Mouse (Mus musculus): ENCODE results near the gene Ccdc8. TPM values are rescaled to one million over a fixed set of nuclear protein-coding genes. Genes with fewer than 3 reads are reported as not detected.

Gene Ccdc8
- total and polyA plus RNA-seq, 3 experiments, result 0.11 TPM; not detected in 2

DNA sequence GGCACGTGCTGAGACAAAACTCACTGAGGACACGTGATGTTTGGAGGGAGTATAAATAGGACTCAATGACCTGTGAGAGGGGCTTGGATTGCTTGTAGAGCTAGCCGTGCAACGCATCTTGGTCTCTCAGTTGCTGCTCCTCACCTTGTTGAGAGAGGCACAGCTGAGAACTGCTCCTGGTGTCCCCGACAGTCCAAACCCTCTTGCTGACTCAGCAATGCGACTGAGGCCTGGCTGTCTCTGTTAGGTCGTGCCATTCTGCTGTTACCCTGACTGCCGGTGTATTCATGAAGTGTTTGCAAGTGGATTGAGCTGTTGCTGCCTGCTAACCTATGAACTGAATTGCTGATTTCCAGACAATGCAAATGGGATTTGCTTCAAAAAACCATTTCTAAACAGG lies 16.2 kb upstream of the Ccdc8 start:
- Histone ChIP-seq H3K27me3 (ENCODE audit: control insufficient read depth in 1 of 2, insufficient read depth in 2 of 2, low read length in 2 of 2) (no peaks in the 10 kb centered on the region), H3K4me1 (ENCODE audit: control insufficient read depth in 1 of 2, insufficient read depth in 2 of 2, low read length in 2 of 2) (no peaks in the 10 kb centered on the region; a peak in 1 of 4 replicates), H3K9ac (ENCODE audit: control insufficient read depth, low read depth, low read length, poor library complexity, severe bottlenecking) (no peak overlapping the region), H3K9me3 (replicated peaks; ENCODE audit: insufficient read depth, low read length) (no peaks in the 10 kb centered on the region), H3K27ac (ENCODE audit: control insufficient read depth, low read depth, low read length) (no peak overlapping the region), H3K4me3 (ENCODE audit: control insufficient read depth in 1 of 2, insufficient read depth in 1 of 2, low read depth in 2 of 2, low read length in 2 of 2) (no peak overlapping the region), H3K79me2 (ENCODE audit: control insufficient read depth, insufficient read depth, low read length, poor library complexity) (no peaks in the 10 kb centered on the region), H3K36me3 (ENCODE audit: control insufficient read depth in 1 of 2, insufficient read depth in 2 of 2, low read length in 2 of 2) (no peaks in the 10 kb centered on the region; a peak in 1 of 4 replicates)
- no peak for TF ChIP-seq POLR2AphosphoS5 (IDR thresholded peaks at IDR 0.05; ENCODE audit: borderline replicate concordance, low read depth, low read length)
- TF ChIP-seq MAFK (IDR thresholded peaks at IDR 0.05; ENCODE audit: borderline replicate concordance, low read depth, low read length), result 0 out of 2 replicates have a peak, but pooled peaks have one; percentile 19
- TF ChIP-seq NELFE (IDR thresholded peaks at IDR 0.05; ENCODE audit: low read depth, low read length), result no peak
- no peak for TF ChIP-seq CHD2 (IDR thresholded peaks at IDR 0.05; ENCODE audit: low read length)
- no peak for TF ChIP-seq TAL1 (IDR thresholded peaks at IDR 0.05; ENCODE audit: low read length)
- TF ChIP-seq MYB (IDR thresholded peaks at IDR 0.05; ENCODE audit: low read depth, low read length), result no peak
- no peak for DNase-seq (ENCODE audit: low read depth, low spot score)

DNA sequence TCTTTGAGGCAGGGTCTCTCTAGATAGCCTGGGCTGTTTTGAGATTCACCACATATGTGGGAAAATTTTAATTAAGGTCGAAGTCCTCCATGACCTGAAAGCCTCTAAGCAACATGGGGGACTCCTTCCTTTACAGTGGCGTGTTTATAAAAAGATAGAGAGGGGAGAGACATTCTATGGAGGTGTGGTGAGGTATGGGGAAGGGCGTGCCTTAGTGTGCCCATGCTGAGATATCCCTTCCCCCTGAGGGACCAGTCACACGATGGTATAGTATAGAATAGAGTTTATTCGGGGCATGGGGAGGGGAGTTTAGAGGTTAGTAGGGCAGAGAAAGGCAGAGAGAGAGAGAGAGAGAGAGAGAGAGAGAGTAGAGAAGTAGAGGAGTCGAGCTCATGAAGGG lies 14.3 kb upstream of the Ccdc8 start:
- H3K27ac ChIP-seq (ENCODE audit: control insufficient read depth, low read depth, low read length), result no peak overlapping the region

DNA sequence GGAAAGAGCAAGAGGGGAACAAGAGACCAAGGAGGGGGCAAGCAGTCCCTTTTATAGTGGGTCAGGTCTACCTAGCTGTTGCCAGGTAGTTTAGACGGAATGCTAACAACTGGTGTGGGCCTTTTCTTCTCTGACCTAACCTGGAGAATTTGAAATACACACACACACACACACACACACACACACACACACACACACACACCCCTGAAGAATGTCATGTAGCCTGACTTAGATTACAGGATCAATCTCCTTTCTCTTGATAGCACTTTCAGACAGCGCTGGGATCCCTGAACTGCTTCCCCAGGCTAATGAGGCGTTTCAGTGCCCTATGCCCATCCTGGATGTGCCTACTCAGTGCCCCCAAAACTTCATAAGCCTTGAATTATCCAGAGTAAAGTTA lies 13.9 kb upstream of the Ccdc8 start:
- no peak for DNase-seq (ENCODE audit: low read depth, low spot score)
- no peaks in the 10 kb centered on the region for H3K27me3 ChIP-seq (ENCODE audit: control insufficient read depth in 1 of 2, insufficient read depth in 2 of 2, low read length in 2 of 2)
- H3K9ac ChIP-seq (ENCODE audit: control insufficient read depth, low read depth, low read length, poor library complexity, severe bottlenecking), result no peak overlapping the region
- no peak overlapping the region for H3K27ac ChIP-seq (ENCODE audit: control insufficient read depth, low read depth, low read length)
- H3K9me3 ChIP-seq (replicated peaks; ENCODE audit: insufficient read depth, low read length), result no peaks in the 10 kb centered on the region
- no peak overlapping the region for H3K4me3 ChIP-seq (ENCODE audit: control insufficient read depth in 1 of 2, insufficient read depth in 1 of 2, low read depth in 2 of 2, low read length in 2 of 2)
- H3K4me1 ChIP-seq (ENCODE audit: control insufficient read depth in 1 of 2, insufficient read depth in 2 of 2, low read length in 2 of 2), result no peaks in the 10 kb centered on the region; a peak in 1 of 4 replicates
- H3K36me3 ChIP-seq (ENCODE audit: control insufficient read depth in 1 of 2, insufficient read depth in 2 of 2, low read length in 2 of 2), result no peaks in the 10 kb centered on the region; a peak in 1 of 4 replicates
- no peak for TF ChIP-seq GATA1 (IDR thresholded peaks at IDR 0.05; ENCODE audit: low read depth, low read length)
- no peaks in the 10 kb centered on the region for H3K79me2 ChIP-seq (ENCODE audit: control insufficient read depth, insufficient read depth, low read length, poor library complexity)

More for the DNA sequence above, 14.3 kb upstream of the Ccdc8 start:
- no peak overlapping the region for H3K9ac ChIP-seq (ENCODE audit: control insufficient read depth, low read depth, low read length, poor library complexity, severe bottlenecking)
- no peaks in the 10 kb centered on the region for H3K27me3 ChIP-seq (ENCODE audit: control insufficient read depth in 1 of 2, insufficient read depth in 2 of 2, low read length in 2 of 2)
- H3K79me2 ChIP-seq (ENCODE audit: control insufficient read depth, insufficient read depth, low read length, poor library complexity), result no peaks in the 10 kb centered on the region
- no peak for DNase-seq (ENCODE audit: low read depth, low spot score)
- TF ChIP-seq EP300 (IDR thresholded peaks at IDR 0.05; ENCODE audit: low read depth in 1 of 2, low read length in 2 of 2), result no peak
- TF ChIP-seq ZNF384 (IDR thresholded peaks at IDR 0.05; ENCODE audit: low read depth, low read length), result no peak
- TF ChIP-seq USF1 (IDR thresholded peaks at IDR 0.05; ENCODE audit: low read depth, low read length), result no peak
- TF ChIP-seq MYC (IDR thresholded peaks at IDR 0.05; ENCODE audit: low read depth, low read length), result no peak
- no peak for TF ChIP-seq BHLHE40 (IDR thresholded peaks at IDR 0.05; ENCODE audit: borderline replicate concordance, low read depth, low read length)
- no peak for TF ChIP-seq USF2 (IDR thresholded peaks at IDR 0.05; ENCODE audit: borderline replicate concordance in 1 of 2, insufficient read depth in 1 of 2, low read depth in 1 of 2, low read length in 2 of 2)
- no peak for TF ChIP-seq MEF2A (IDR thresholded peaks at IDR 0.05; ENCODE audit: extremely low read depth, insufficient replicate concordance, low read depth, low read length, poor library complexity, severe bottlenecking)
- no peak for TF ChIP-seq NRF1 (IDR thresholded peaks at IDR 0.05; ENCODE audit: insufficient read depth, low read depth, low read length, poor library complexity, severe bottlenecking)
- TF ChIP-seq JUND (IDR thresholded peaks at IDR 0.05; ENCODE audit: low read depth, low read length), result no peak
- TF ChIP-seq ZKSCAN1 (IDR thresholded peaks at IDR 0.05; ENCODE audit: low read depth, low read length), result no peak
- TF ChIP-seq GATA1 (IDR thresholded peaks at IDR 0.05; ENCODE audit: low read depth, low read length), result no peak
- no peak for TF ChIP-seq MAFK (IDR thresholded peaks at IDR 0.05; ENCODE audit: borderline replicate concordance, low read depth, low read length)
- no peak for TF ChIP-seq MAX (IDR thresholded peaks at IDR 0.05; ENCODE audit: low read length)
- TF ChIP-seq CHD1 (IDR thresholded peaks at IDR 0.05; ENCODE audit: low read depth, low read length), result no peak
- no peak for TF ChIP-seq CTCF (IDR thresholded peaks at IDR 0.05 in 2 of 3, conservative IDR thresholded peaks at IDR 0.05 in 1 of 3; ENCODE audit: control insufficient read depth in 1 of 3, insufficient read depth in 1 of 3, low read depth in 2 of 3, low read length in 3 of 3, poor library complexity in 1 of 3, severe bottlenecking in 1 of 3)
- no peak for TF ChIP-seq KAT2A (conservative IDR thresholded peaks at IDR 0.05; ENCODE audit: low read depth, low read length)
- TF ChIP-seq POLR2AphosphoS2 (IDR thresholded peaks at IDR 0.05; ENCODE audit: low read length), result no peak
- no peaks in the 10 kb centered on the region; a peak in 1 of 4 replicates for H3K36me3 ChIP-seq (ENCODE audit: control insufficient read depth in 1 of 2, insufficient read depth in 2 of 2, low read length in 2 of 2)
- H3K4me1 ChIP-seq (ENCODE audit: control insufficient read depth in 1 of 2, insufficient read depth in 2 of 2, low read length in 2 of 2), result no peaks in the 10 kb centered on the region; a peak in 1 of 4 replicates
- no peaks in the 10 kb centered on the region for H3K9me3 ChIP-seq (replicated peaks; ENCODE audit: insufficient read depth, low read length)
- no peak overlapping the region for H3K4me3 ChIP-seq (ENCODE audit: control insufficient read depth in 1 of 2, insufficient read depth in 1 of 2, low read depth in 2 of 2, low read length in 2 of 2)
